Mouse (Mus musculus) kidney, postnatal 25 days (tissue): Measurements from ENCODE around the gene Tspan3.
A peak's percentile ranks its signal among the peaks of the same experiment; 100 is the strongest.

Experiments
- DNase-seq, 2 experiments: peaks; one replicate each; pipeline ENCODE4 v3.0.0; 2021; ENCODE audit warnings: mixed read lengths in 2 of 2

Gene Tspan3

GRCm38 (mm10) chr9:56165377-56165776 lies at the start of gene Tspan3:
Tspan3 (minus strand) TSS chr9:56165477.
- no peak for DNase-seq

- DNase-seq, result peak; percentile 43 to 50
Measured at GRCm38 (mm10) chr9:56213451-56214291, 48.4 kb upstream of the Tspan3 start.

GRCm38 (mm10) chr9:56208817-56209216 lies 43.5 kb upstream of the Tspan3 start:
- DNase-seq, result no peak

- no peak for DNase-seq
Measured at GRCm38 (mm10) chr9:56207516-56207915, 42.2 kb upstream of the Tspan3 start.

GRCm38 (mm10) chr9:56207083-56207482 lies 41.8 kb upstream of the Tspan3 start:
- DNase-seq, result no peak

GRCm38 (mm10) chr9:56205336-56205735 lies 40.1 kb upstream of the Tspan3 start:
- no peak for DNase-seq

GRCm38 (mm10) chr9:56204316-56204715 lies 39.0 kb upstream of the Tspan3 start:
- no peak for DNase-seq

GRCm38 (mm10) chr9:56200645-56201314 lies 35.5 kb upstream of the Tspan3 start:
- peak; percentile 82 to 90 for DNase-seq

GRCm38 (mm10) chr9:56200200-56200599 lies 34.9 kb upstream of the Tspan3 start:
- no peak for DNase-seq

- DNase-seq, result no peak
Measured at GRCm38 (mm10) chr9:56196921-56197320, 31.6 kb upstream of the Tspan3 start.

- DNase-seq, result no peak
Measured at GRCm38 (mm10) chr9:56195193-56195592, 29.9 kb upstream of the Tspan3 start.

GRCm38 (mm10) chr9:56191498-56192455 lies 26.5 kb upstream of the Tspan3 start:
- DNase-seq, result no peak

GRCm38 (mm10) chr9:56180118-56180781 lies 15.0 kb upstream of the Tspan3 start:
- DNase-seq, result no peak

GRCm38 (mm10) chr9:56179416-56180117 lies 14.3 kb upstream of the Tspan3 start:
- DNase-seq, result peak in 1 of 2 experiments; percentile 33

GRCm38 (mm10) chr9:56177354-56177753 lies 12.1 kb upstream of the Tspan3 start:
- DNase-seq, result no peak

- DNase-seq, result no peak
Measured at GRCm38 (mm10) chr9:56175316-56175715, 10.0 kb upstream of the Tspan3 start.

- DNase-seq, result no peak
Measured at GRCm38 (mm10) chr9:56167690-56168089, 2.4 kb upstream of the Tspan3 start.

GRCm38 (mm10) chr9:56166161-56166560 lies 884 bp upstream of the Tspan3 start:
- DNase-seq, result no peak

GRCm38 (mm10) chr9:56160341-56161141 lies 4.7 kb downstream of the Tspan3 start:
- DNase-seq, result peak; percentile 90 to 95

GRCm38 (mm10) chr9:56159456-56159855 lies 5.8 kb downstream of the Tspan3 start:
- no peak for DNase-seq

- DNase-seq, result no peak
Measured at GRCm38 (mm10) chr9:56158077-56158476, 7.2 kb downstream of the Tspan3 start.
